Mouse (Mus musculus) left cerebral cortex, postnatal 10 days (tissue): ENCODE measurements around the gene Clec4a4. TPM values are rescaled to one million over a fixed set of nuclear protein-coding genes. Genes with fewer than 3 reads are reported as not detected.
"Not testable (repeated sequence)": the region's sequence is repeated elsewhere in the genome, so short reads cannot be mapped to it uniquely, and the experiment has no call there.

Source experiments
- DNase-seq, 2 experiments: peaks; one replicate each; pipeline ENCODE4 v3.0.0; 2021 to 2022; ENCODE audit warnings: low spot score in 2 of 2, mixed read lengths in 1 of 2; ENCODE audit errors: extremely low spot score in 1 of 2
- intact Hi-C: fragments of 180-260 bp; cut with DNase I; formaldehyde crosslinking; loops from one replicate; pipeline ENCODE4 v1.15.1; 2025
- total RNA-seq, 2 experiments: library from RNA; stranded (reverse); gene quantifications; 2 replicates each; pipeline ENCODE4 v1.2.3; 2021

The Clec4a4 gene
- total RNA-seq, result not detected

- no peak for DNase-seq
- intact Hi-C loops, result no loop called here
Observed at GRCm38 (mm10) chr6:122989876-122990437, at the start of gene Clec4a4. Gene Clec4a4, plus strand, starts transcription at chr6:122990367.

- intact Hi-C loops, result no loop called here
- DNase-seq, result no peak
Observed at GRCm38 (mm10) chr6:122946760-122947159, 43.4 kb upstream of the Clec4a4 start.

DNA sequence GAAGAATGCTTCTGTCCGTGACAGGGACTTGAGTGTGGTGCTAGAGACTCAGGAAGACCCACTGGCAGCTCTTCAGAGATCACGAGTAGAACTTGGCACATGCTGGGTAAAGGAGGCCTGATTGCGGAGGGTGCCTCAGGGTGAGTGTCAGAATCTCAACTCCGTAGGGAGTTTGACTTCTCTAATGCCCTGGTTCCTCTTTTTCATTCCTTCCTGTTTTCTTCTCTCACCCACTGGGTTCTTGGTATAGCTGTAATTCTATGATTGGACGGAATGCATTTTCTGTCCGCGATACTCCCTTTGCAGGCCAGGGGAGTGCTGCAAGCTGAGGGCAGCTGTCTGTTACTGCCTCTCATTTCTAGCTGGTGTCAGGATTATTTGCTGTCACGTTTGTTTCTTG lies 37.8 kb upstream of the Clec4a4 start, which contains the start of gene Clec4a3:
TSS of gene Clec4a3 (plus strand) at position 115 of the 400 bp plus-strand sequence.
- intact Hi-C loops, result no loop called here
- peak in 1 of 2 experiments; percentile 18 for DNase-seq

GRCm38 (mm10) chr6:122964562-122964961 lies 25.6 kb upstream of the Clec4a4 start:
- intact Hi-C loops, result no loop called here
- no peak for DNase-seq

DNA sequence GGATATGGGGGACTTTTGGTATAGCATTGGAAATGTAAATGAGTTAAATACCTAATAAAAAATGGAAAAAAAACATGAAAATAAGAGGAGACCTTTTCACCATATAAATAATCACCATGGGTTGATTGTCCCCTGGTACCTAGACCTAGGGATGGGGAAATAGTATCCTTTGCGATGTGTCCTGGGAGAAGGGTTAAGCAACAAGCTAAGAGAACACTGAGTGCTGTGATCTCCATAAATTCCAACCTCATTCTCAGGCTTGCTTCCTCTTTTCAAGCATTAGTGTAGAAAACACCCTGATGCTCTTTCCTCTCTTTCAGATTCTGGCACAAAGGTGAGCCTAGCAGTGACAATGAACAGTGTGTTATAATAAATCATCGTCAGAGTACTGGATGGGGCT lies 21.1 kb upstream of the Clec4a4 start:
- DNase-seq, result no peak
- intact Hi-C loops, result no loop called here

DNA sequence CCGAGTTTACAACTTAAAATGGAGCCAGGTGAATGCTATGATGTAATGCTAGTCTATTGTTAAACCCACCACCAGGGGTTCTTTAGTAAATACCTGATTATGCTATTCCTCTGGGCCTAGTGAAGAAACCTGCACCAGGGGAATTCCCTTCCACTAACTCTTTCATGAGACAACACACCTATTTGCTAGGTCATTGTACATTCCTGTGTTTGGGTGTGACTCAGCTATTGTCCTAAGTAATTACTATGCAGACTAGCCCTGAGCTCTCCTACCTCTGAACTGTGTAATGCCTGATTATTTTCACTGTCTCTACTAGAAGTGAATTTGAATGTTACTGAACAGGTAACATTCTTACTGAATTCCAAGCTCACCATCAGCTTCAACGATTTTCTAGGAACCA lies 14.5 kb downstream of the Clec4a4 start:
- intact Hi-C loops, DNase-seq: not testable (repeated sequence)

GRCm38 (mm10) chr6:123005591-123005990 lies 15.4 kb downstream of the Clec4a4 start:
- DNase-seq, result no peak
- intact Hi-C loops, result no loop called here

DNA sequence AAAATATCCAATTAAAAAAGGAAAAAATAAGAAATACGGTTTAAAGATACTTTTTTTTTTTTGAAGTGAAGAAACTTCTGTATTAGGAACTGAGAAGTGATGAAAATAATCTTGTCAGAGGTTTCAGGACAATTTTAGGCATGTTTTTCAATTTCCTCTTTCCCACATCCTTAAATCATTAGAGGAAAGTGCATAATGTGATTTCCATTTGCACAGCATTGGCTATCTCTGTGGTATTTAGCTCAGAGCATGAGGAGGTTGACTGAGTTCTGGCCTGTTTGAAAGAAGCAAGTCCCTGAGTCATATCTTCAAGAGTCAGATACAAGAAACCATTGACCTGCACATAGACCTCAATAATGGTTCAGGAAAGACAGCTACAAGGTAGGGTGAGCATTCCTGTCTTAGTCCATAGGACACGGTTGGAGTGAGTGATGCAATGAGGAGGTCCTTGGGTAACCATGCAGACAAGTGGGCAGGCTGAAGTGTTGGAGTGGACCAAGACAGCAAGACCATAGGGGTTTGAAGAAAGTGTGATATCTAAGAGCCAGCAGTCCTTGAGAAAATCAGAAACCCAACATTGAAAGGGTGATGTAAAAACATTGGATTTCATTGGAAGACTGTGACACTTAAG lies 59.7 kb downstream of the Clec4a4 start, which contains the start of gene Clec4b1:
TSS of gene Clec4b1 (plus strand) at position 221 of the 631 bp plus-strand sequence.
- intact Hi-C loops, result no loop called here
- no peak for DNase-seq

Other genes starting within 250 kb of the Clec4a4 start
- 100 to 1,000 TPM; 127 to 133 TPM for gene Slc2a3, start 188.7 kb upstream of the Clec4a4 start, total RNA-seq
- gene Foxj2, start 170.5 kb upstream of the Clec4a4 start, total RNA-seq, result 10 to 100 TPM; 26.7 to 30.3 TPM
- gene C3ar1, start 134.2 kb upstream of the Clec4a4 start, total RNA-seq, result under 1 TPM; 0.89 to 0.97 TPM
- 100 to 1,000 TPM; 158 to 160 TPM for gene Necap1, start 115.9 kb upstream of the Clec4a4 start, total RNA-seq
- gene Clec4a1, start 68.5 kb upstream of the Clec4a4 start, total RNA-seq, result under 1 TPM; 0.30 to 0.43 TPM
- gene Clec4a3, start 37.9 kb upstream of the Clec4a4 start, total RNA-seq, result under 1 TPM; 0.81 to 0.88 TPM
- gene Clec4b1, start 59.6 kb downstream of the Clec4a4 start, total RNA-seq, result not detected
- gene Clec4a2, start 116.1 kb downstream of the Clec4a4 start, total RNA-seq, result 1 to 10 TPM in 1 of 2 experiments, under 1 TPM in 1; 0.67 to 2.5 TPM
- not detected for gene Clec4b2, start 182.5 kb downstream of the Clec4a4 start, total RNA-seq
- not detected for gene Clec4n, start 239.5 kb downstream of the Clec4a4 start, total RNA-seq